Mouse (Mus musculus) forebrain, embryonic 16.5 days (tissue): ENCODE results near the gene Adgrl3. TPM values are rescaled to one million over a fixed set of nuclear protein-coding genes. Genes with fewer than 3 reads are reported as not detected.

Experiments
- microRNA-seq: library from miRNA; unstranded; fragments of <30 nt; microRNA quantifications from one replicate; pipeline ENCODE4, GENCODE M21; 2017
- polyA plus RNA-seq: library from polyadenylated mRNA; unstranded; fragments of >200 nt; fragmentation: Nextera tagmentation; extraction: Ambion mirVana; gene quantifications from 2 replicates; pipeline ENCODE4 v1.2.1, GENCODE M21; 2015

Adgrl3 gene
- polyA plus RNA-seq, 1 experiment from 2014 or later, result 63.6 TPM

Small RNA genes lying within 50 kb of the gene (microRNA-seq; reads per million reads assigned to microRNA genes)
- gene Gm22048, result not detected
